In genomic region chr12:77112133-77112532, GRCm38 (mm10) we compare ENCODE assay signal across 32 mouse cellular contexts.
"Had no signal": no experiment of that assay in that cellular context is flagged by ENCODE, and none has a peak within 500 bp of the region (broad histone marks: within the 10 kb centered on the region; RNA-seq: fewer than 3 reads in every experiment).

No protein-coding gene starts in this region.

- H3K4me3 ChIP-seq: limb, embryonic 10.5 days; limb, embryonic 12.5 days; limb, embryonic 13.5 days; limb, embryonic 15.5 days; liver, embryonic 12.5 days; liver, embryonic 13.5 days; liver, embryonic 15.5 days; lung, embryonic 15.5 days; megakaryocyte, embryonic 14.5 days; midbrain, embryonic 10.5 days; midbrain, embryonic 12.5 days; midbrain, embryonic 13.5 days; midbrain, embryonic 15.5 days; myocyte; neural tube, embryonic 12.5 days had no signal

- H3K27ac ChIP-seq: limb, embryonic 10.5 days; limb, embryonic 12.5 days; limb, embryonic 13.5 days; limb, embryonic 15.5 days; liver, embryonic 12.5 days; liver, embryonic 13.5 days; liver, embryonic 14.5 days; liver, embryonic 15.5 days; lung, embryonic 15.5 days; macrophage; midbrain, embryonic 10.5 days; midbrain, embryonic 12.5 days; midbrain, embryonic 13.5 days; midbrain, embryonic 15.5 days; neural tube, embryonic 12.5 days had no signal

- ATAC-seq: liver, embryonic 12.5 days; liver, postnatal 0 days; lung, postnatal 0 days; midbrain, embryonic 13.5 days; midbrain, embryonic 15.5 days; midbrain, embryonic 16.5 days had no signal

- H3K9me3 ChIP-seq: limb, embryonic 10.5 days; limb, embryonic 12.5 days; limb, embryonic 13.5 days; limb, embryonic 15.5 days; liver, embryonic 12.5 days; liver, embryonic 13.5 days; liver, embryonic 15.5 days; lung, embryonic 15.5 days; midbrain, embryonic 10.5 days; midbrain, embryonic 13.5 days; midbrain, embryonic 15.5 days; neural tube, embryonic 12.5 days had no signal

- H3K36me3 ChIP-seq: limb, embryonic 10.5 days; limb, embryonic 12.5 days; limb, embryonic 13.5 days; limb, embryonic 15.5 days; liver, embryonic 12.5 days; liver, embryonic 13.5 days; liver, embryonic 15.5 days; lung, embryonic 15.5 days; midbrain, embryonic 10.5 days; midbrain, embryonic 12.5 days; midbrain, embryonic 13.5 days; midbrain, embryonic 15.5 days; neural tube, embryonic 12.5 days had no signal

- H3K9ac ChIP-seq: limb, embryonic 12.5 days; limb, embryonic 13.5 days; limb, embryonic 15.5 days; liver, embryonic 12.5 days; liver, embryonic 13.5 days; liver, embryonic 14.5 days; liver, embryonic 15.5 days; liver, postnatal 0 days; lung, embryonic 14.5 days; lung, embryonic 15.5 days; midbrain, embryonic 12.5 days; midbrain, embryonic 13.5 days; midbrain, embryonic 15.5 days; neural tube, embryonic 12.5 days had no signal

- H3K4me1 ChIP-seq: limb, embryonic 10.5 days; limb, embryonic 12.5 days; limb, embryonic 13.5 days; limb, embryonic 15.5 days; liver, embryonic 12.5 days; liver, embryonic 13.5 days; liver, embryonic 15.5 days; lung, embryonic 15.5 days; midbrain, embryonic 10.5 days; midbrain, embryonic 12.5 days; midbrain, embryonic 13.5 days; midbrain, embryonic 15.5 days; neural tube, embryonic 12.5 days had no signal

- H3K4me2 ChIP-seq: limb, embryonic 12.5 days; limb, embryonic 13.5 days; limb, embryonic 15.5 days; liver, embryonic 11.5 days; liver, embryonic 12.5 days; liver, embryonic 13.5 days; liver, embryonic 15.5 days; lung, embryonic 14.5 days; lung, embryonic 15.5 days; midbrain, embryonic 11.5 days; midbrain, embryonic 12.5 days; midbrain, embryonic 13.5 days; midbrain, embryonic 15.5 days; neural tube, embryonic 12.5 days had no signal

- DNase-seq: left cerebral cortex, postnatal 4 days; liver; liver, embryonic 13.5 days; liver, postnatal 0 days; lung, adult 18-20 months; lung, adult 2 months; lung, embryonic 14.5 days; lung, postnatal 10 days; lung, postnatal 14 days; lung, postnatal 36 days; lung, postnatal 4 days; midbrain, embryonic 14.5 days had no signal

- H3K27me3 ChIP-seq: limb, embryonic 12.5 days; limb, embryonic 13.5 days; limb, embryonic 15.5 days; liver, embryonic 12.5 days; liver, embryonic 13.5 days; liver, embryonic 15.5 days; lung, embryonic 15.5 days; megakaryocyte, embryonic 14.5 days; midbrain, embryonic 12.5 days; midbrain, embryonic 13.5 days; midbrain, embryonic 15.5 days; neural tube, embryonic 12.5 days had no signal
